9 mouse cellular contexts compared by ENCODE assay signal in the genomic region with DNA sequence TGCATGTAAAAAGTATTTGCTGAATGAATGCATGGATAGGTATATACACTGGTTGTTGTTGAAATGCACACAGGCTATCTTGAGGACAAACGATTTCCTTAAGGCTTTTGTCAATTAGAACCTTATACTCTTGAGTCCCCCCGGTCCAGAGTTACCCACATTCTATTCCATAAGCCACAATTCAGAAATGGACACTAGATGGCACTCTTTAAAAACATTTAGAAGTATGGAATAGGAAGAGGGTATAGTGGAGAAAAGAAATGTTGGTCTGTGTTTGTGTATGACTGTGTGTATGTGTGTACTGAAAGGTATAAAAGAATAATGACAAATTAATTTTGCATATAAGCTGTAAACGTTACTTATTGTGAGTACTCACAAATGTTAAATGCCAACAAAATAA. TPM values are rescaled to one million over a fixed set of nuclear protein-coding genes. Genes with fewer than 3 reads are reported as not detected.
A peak's percentile ranks its signal among the peaks of the same experiment; 100 is the strongest.
DNase-seq lines count a peak whose midpoint lies in the region; ATAC-seq and TF ChIP-seq lines count a peak whose summit lies in the region.
"Had no signal": no experiment of that assay in that cellular context is flagged by ENCODE, and none has a peak within 500 bp of the region (broad histone marks: within the 10 kb centered on the region; RNA-seq: fewer than 3 reads in every experiment).

No protein-coding gene starts in this region.

- H3K27me3 ChIP-seq in hindbrain, embryonic 11.5 days (ENCODE audit: control insufficient read depth, insufficient read depth, low read length): no peaks in the 10 kb centered on the region
- no peaks in the 10 kb centered on the region for H3K27me3 ChIP-seq in hindbrain, embryonic 10.5 days (ENCODE audit: insufficient read depth, poor library complexity, severe bottlenecking)
- H3K27me3 ChIP-seq in G1E (ENCODE audit: insufficient read depth, low read length): no peaks in the 10 kb centered on the region
- no peaks in the 10 kb centered on the region for H3K27me3 ChIP-seq in liver, embryonic 12.5 days (replicated peaks)
- H3K27me3 ChIP-seq: liver, embryonic 15.5 days had no signal

- no peak overlapping the region for H3K27ac ChIP-seq in hindbrain, embryonic 11.5 days (ENCODE audit: low read depth, low read length)
- no peak overlapping the region for H3K27ac ChIP-seq in hindbrain, embryonic 10.5 days
- no peak overlapping the region for H3K27ac ChIP-seq in liver, embryonic 12.5 days
- H3K27ac ChIP-seq: liver, embryonic 15.5 days had no signal

- peak; percentile 52 for ATAC-seq in hindbrain, embryonic 11.5 days (ENCODE audit: low FRiP score)
- ATAC-seq in G1E (ENCODE audit: extremely low read depth, insufficient number of reproducible peaks, low FRiP score, poor library complexity, severe bottlenecking): peak; percentile 38; the same call in 1 of the 2 replicates
- ATAC-seq in erythroid progenitor cell, adult 5-6 weeks (replicated peaks; ENCODE audit: low FRiP score, poor library complexity, severe bottlenecking): peak; percentile 66; the same call in 1 of the 2 replicates
- peak; percentile 58 for ATAC-seq in liver, embryonic 12.5 days

- H3K4me2 ChIP-seq in hindbrain, embryonic 11.5 days (replicated peaks; ENCODE audit: low read depth, low read length): no peak overlapping the region
- no peak overlapping the region for H3K4me2 ChIP-seq in liver, embryonic 12.5 days
- H3K4me2 ChIP-seq: liver, embryonic 15.5 days had no signal

- TF ChIP-seq CTCF in G1E (IDR thresholded peaks at IDR 0.05; ENCODE audit: low read depth, low read length): no peak

- no peak overlapping the region for H3K4me3 ChIP-seq in hindbrain, embryonic 11.5 days (ENCODE audit: low read depth, low read length)
- H3K4me3 ChIP-seq in hindbrain, embryonic 10.5 days: no peak overlapping the region
- H3K4me3 ChIP-seq in G1E (ENCODE audit: low read depth, low read length): no peak overlapping the region
- no peak overlapping the region for H3K4me3 ChIP-seq in liver, embryonic 12.5 days
- H3K4me3 ChIP-seq: liver, embryonic 15.5 days had no signal

- H3K9me3 ChIP-seq in hindbrain, embryonic 11.5 days (ENCODE audit: control insufficient read depth, low read length): no peaks in the 10 kb centered on the region
- no peaks in the 10 kb centered on the region for H3K9me3 ChIP-seq in hindbrain, embryonic 10.5 days
- no peaks in the 10 kb centered on the region for H3K9me3 ChIP-seq in G1E (replicated peaks)
- no peaks in the 10 kb centered on the region for H3K9me3 ChIP-seq in liver, embryonic 12.5 days (replicated peaks)
- H3K9me3 ChIP-seq: liver, embryonic 15.5 days had no signal

- 76% methylated on average over 3 of the region's 3 CpGs for WGBS in hindbrain, embryonic 11.5 days
- 83% methylated on average over 3 of the region's 3 CpGs for WGBS in hindbrain, embryonic 10.5 days
- WGBS in liver, embryonic 12.5 days (ENCODE audit: insufficient replicate concordance): 66% methylated on average over 3 of the region's 3 CpGs

- peak; percentile 58 for DNase-seq in hindbrain, embryonic 11.5 days (ENCODE audit: low spot score)
- DNase-seq in hindbrain, embryonic 10.5 days (ENCODE audit: low spot score): no peak
- peak; percentile 8 for DNase-seq in G1E (ENCODE audit: low spot score)
- peak; percentile 57 for DNase-seq in retina, postnatal 7 days (ENCODE audit: low read depth, low spot score)
- DNase-seq in T-cell, adult 2 months (ENCODE audit: low spot score): no peak
- no peak for DNase-seq in adrenal gland, postnatal 4 days (ENCODE audit: low spot score in 2 of 2)

- peaks cover 5% of the 10 kb centered on the region; the same call in 1 of the 2 replicates for H3K36me3 ChIP-seq in hindbrain, embryonic 11.5 days (ENCODE audit: control insufficient read depth, insufficient read depth, low read length)
- H3K36me3 ChIP-seq in hindbrain, embryonic 10.5 days: peaks cover 37% of the 10 kb centered on the region
- H3K36me3 ChIP-seq in G1E (replicated peaks): peaks cover 51% of the 10 kb centered on the region
- peaks cover 36% of the 10 kb centered on the region for H3K36me3 ChIP-seq in liver, embryonic 12.5 days

- H3K4me1 ChIP-seq in hindbrain, embryonic 11.5 days (replicated peaks; ENCODE audit: control insufficient read depth, insufficient read depth, low read length): no peaks in the 10 kb centered on the region
- peaks cover 12% of the 10 kb centered on the region for H3K4me1 ChIP-seq in hindbrain, embryonic 10.5 days (replicated peaks)
- H3K4me1 ChIP-seq in G1E (ENCODE audit: insufficient read depth, low read depth, low read length): peaks cover 20% of the 10 kb centered on the region
- peaks cover 9% of the 10 kb centered on the region for H3K4me1 ChIP-seq in liver, embryonic 12.5 days

- H3K9ac ChIP-seq in hindbrain, embryonic 11.5 days (ENCODE audit: low read depth, low read length): no peak overlapping the region
- H3K9ac ChIP-seq in liver, embryonic 12.5 days: no peak overlapping the region
- H3K9ac ChIP-seq: liver, embryonic 15.5 days had no signal

RNA-seq across cellular contexts. Expression of a gene that starts 5.8 kb away (rescaled TPM):
- polyA plus RNA-seq in hindbrain, embryonic 11.5 days (2014; fragmentation: Nextera tagmentation; extraction: Ambion mirVana): 23.3 and 28.9 TPM in 2 replicates
- 23.2 and 24.5 TPM in 2 replicates for polyA plus RNA-seq in hindbrain, embryonic 10.5 days (2016; fragmentation: Nextera tagmentation; extraction: Ambion mirVana)
- total RNA-seq in G1E (2014; fragmentation: Nextera tagmentation) (41.6 and 50.2 TPM in 2 replicates), G1E (2017) (21.5 and 24.3 TPM in 2 replicates)
- 1.4 and 1.8 TPM in 2 replicates for polyA plus RNA-seq in G1E (2012)
- 8.0 and 19.5 TPM in 2 replicates for total RNA-seq in erythroid progenitor cell, adult 5-6 weeks (2015; ENCODE audit: low replicate concordance)
- 14.2 and 18.7 TPM in 2 replicates for total RNA-seq in erythroid progenitor cell, adult 5-6 weeks (2017; ENCODE audit: low replicate concordance)
- polyA plus RNA-seq in liver, embryonic 12.5 days (2016; fragmentation: Nextera tagmentation; extraction: Ambion mirVana): 11.7 and 12.5 TPM in 2 replicates
- 10 to 100 TPM; 16.6 to 18.2 TPM for total RNA-seq in adrenal gland, postnatal 4 days (2021)

RNA-seq across cellular contexts. Expression of a gene that starts 6.0 kb away (rescaled TPM):
- polyA plus RNA-seq in hindbrain, embryonic 11.5 days (2014; fragmentation: Nextera tagmentation; extraction: Ambion mirVana): 9.2 and 12.7 TPM in 2 replicates
- polyA plus RNA-seq in hindbrain, embryonic 10.5 days (2016; fragmentation: Nextera tagmentation; extraction: Ambion mirVana): 9.0 and 9.8 TPM in 2 replicates
- total RNA-seq in G1E (2014; fragmentation: Nextera tagmentation) (59.9 and 64.0 TPM in 2 replicates), G1E (2017) (24.5 and 24.7 TPM in 2 replicates)
- polyA plus RNA-seq in G1E (2012): 11.8 and 14.9 TPM in 2 replicates
- total RNA-seq in erythroid progenitor cell, adult 5-6 weeks (2015; ENCODE audit: low replicate concordance): 5.8 and 9.6 TPM in 2 replicates
- 9.9 and 14.3 TPM in 2 replicates for total RNA-seq in erythroid progenitor cell, adult 5-6 weeks (2017; ENCODE audit: low replicate concordance)
- polyA plus RNA-seq in liver, embryonic 12.5 days (2016; fragmentation: Nextera tagmentation; extraction: Ambion mirVana): 5.9 and 6.3 TPM in 2 replicates
- 10 to 100 TPM; 21.1 to 23.0 TPM for total RNA-seq in adrenal gland, postnatal 4 days (2021)

Comparison
In these comparisons a context has a peak if more than half of its experiments do, and no peak if none do; other contexts are left out.
1. DNase-seq: peak in hindbrain, embryonic 11.5 days (single experiment), G1E (single experiment) and retina, postnatal 7 days (single experiment); none in hindbrain, embryonic 10.5 days (single experiment), T-cell, adult 2 months (single experiment) and adrenal gland, postnatal 4 days (0 of 2).
2. Peak in every context shown above with its lines, with median percentiles within 50 percentile points of each other: ATAC-seq.